Mouse (Mus musculus): ENCODE measurements around the gene Trim67.
A peak's percentile ranks its signal among the peaks of the same experiment; 100 is the strongest.

DNA sequence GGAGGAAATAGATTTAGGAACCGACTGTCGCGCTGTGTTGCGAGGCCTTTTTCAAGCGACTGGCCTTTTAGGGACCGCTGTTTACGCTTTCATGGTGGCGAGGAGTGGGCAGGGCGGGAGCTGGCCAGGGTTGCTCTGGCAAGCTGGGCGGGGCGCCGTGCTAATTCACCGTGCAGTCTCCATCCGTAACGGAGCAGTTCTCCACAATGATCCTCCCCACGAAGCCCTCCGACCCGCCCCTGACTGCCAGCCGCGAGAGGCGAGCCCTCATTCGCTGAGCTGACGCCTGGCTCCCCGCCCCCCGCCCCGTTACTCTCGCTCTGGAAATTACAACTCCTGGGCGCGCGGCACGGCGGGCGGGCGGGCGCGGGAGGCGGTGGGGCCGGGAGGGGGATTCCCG lies at the start of gene Trim67:
- no peak for TF ChIP-seq CTCF (IDR thresholded peaks at IDR 0.05; ENCODE audit: borderline replicate concordance, insufficient read depth, low read depth, low read length)
- peak; percentile 31; the same call in 1 of the 2 replicates for TF ChIP-seq POLR2A (IDR thresholded peaks at IDR 0.05; ENCODE audit: borderline replicate concordance, insufficient read depth, low read length)
